Mouse (Mus musculus) layer of hippocampus, postnatal 14 days (tissue): ENCODE results near the gene Gpt2. TPM values are rescaled to one million over a fixed set of nuclear protein-coding genes. Genes with fewer than 3 reads are reported as not detected.
A peak's percentile ranks its signal among the peaks of the same experiment; 100 is the strongest.

Experiments used
- DNase-seq, 2 experiments: peaks; one replicate each; pipeline ENCODE4 v3.0.0; 2021 to 2022; ENCODE audit warnings: low spot score in 2 of 2, mixed read lengths in 1 of 2
- total RNA-seq, 2 experiments: library from RNA; stranded (reverse); gene quantifications; 2 replicates each; pipeline ENCODE4 v1.2.3; 2021

The Gpt2 gene
- total RNA-seq, 2 experiments from 2014 or later, result 80.5 to 82.4 TPM

DNA sequence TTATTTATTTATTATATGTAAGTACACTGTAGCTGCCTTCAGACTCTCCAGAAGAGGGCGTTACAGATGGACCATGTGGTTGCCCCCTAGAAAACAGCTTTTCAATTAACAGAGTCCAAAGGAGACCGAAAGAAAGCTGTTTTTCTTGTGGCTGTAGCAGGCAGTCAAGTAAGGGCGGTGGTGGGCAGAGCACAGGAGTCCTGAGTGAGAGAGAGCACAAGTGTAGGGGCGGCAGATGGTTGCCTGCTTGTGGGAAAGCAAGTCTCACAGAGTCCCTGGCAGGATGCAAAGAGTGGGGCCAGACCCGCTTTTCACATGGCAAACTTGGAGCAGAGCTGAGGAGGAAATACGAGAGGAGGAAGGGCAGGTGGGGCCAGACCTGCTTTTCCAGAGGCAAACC lies 9.9 kb upstream of the Gpt2 start:
- DNase-seq, result peak; percentile 35 to 52

DNA sequence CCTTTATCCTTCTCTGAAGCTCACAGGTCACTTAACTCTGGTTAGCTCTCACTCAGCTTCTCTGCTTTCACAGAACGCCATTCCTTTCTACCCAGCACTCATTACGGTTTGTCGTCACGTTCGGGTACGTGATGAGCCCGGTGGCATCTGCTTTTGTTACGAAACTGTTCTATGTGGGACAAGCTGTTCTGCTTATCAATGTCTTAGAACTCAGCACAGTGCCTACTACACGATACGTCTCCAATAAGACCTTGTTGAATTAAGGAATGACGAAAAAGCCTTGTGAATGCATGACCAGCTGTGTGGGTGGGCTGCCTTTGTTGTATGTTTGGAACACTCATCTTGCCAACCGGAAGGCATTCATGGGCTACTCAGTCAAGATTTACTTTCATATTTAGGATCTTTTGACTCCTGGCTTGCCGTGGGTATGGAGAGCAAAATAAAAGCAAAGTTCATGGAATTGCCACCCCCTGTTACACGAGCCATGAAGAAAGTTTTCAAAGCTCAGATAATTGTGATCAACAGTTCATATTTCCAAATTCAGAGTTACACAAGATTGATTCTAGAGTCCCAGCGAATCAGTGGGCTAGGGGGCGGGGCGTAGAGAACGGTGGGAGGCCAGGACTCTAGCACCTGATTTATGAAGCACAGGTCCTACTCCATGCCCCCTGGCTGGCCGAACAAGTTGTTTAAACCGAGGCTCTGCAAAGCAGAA lies 4.3 kb upstream of the Gpt2 start:
- DNase-seq, result peak in 1 of 2 experiments; percentile 35

DNA sequence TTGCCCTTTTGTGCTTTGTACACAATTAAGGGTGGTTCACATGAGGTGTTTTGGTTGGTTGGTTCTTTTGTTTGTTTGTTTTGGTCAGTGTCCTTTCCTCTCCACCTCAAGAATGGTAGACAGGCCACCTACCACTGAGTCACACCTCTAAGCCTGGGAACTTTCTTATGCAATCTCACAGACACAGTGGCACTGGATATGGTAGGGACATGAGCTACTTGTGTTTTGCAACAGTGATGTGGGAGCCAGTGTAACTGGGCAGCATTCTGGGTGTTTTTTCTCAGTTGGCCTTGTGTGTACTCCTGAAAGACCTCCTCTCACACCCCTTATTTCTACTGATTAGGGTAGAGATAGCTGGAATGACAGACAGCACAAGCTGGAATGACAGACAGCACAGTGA lies 3.7 kb upstream of the Gpt2 start:
- no peak for DNase-seq

DNA sequence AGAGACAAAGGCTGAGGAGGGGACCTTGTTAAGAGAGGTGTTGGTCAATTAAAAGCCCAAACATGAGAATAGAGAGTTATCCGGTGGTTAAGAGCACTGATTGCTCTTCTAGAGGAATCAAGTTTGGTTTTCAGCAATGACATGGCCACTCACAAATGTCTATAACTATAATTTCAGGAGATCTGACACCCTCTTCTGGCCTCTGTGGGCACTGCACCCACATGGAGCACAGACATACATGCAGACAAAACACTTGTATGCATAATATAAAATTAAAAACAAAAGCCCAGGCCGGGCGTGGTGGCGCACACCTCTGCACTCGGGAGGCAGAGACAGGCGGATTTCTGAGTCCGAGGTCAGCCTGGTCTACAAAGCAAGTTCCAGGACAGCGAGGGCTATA lies 2.8 kb upstream of the Gpt2 start:
- DNase-seq, result no peak

DNA sequence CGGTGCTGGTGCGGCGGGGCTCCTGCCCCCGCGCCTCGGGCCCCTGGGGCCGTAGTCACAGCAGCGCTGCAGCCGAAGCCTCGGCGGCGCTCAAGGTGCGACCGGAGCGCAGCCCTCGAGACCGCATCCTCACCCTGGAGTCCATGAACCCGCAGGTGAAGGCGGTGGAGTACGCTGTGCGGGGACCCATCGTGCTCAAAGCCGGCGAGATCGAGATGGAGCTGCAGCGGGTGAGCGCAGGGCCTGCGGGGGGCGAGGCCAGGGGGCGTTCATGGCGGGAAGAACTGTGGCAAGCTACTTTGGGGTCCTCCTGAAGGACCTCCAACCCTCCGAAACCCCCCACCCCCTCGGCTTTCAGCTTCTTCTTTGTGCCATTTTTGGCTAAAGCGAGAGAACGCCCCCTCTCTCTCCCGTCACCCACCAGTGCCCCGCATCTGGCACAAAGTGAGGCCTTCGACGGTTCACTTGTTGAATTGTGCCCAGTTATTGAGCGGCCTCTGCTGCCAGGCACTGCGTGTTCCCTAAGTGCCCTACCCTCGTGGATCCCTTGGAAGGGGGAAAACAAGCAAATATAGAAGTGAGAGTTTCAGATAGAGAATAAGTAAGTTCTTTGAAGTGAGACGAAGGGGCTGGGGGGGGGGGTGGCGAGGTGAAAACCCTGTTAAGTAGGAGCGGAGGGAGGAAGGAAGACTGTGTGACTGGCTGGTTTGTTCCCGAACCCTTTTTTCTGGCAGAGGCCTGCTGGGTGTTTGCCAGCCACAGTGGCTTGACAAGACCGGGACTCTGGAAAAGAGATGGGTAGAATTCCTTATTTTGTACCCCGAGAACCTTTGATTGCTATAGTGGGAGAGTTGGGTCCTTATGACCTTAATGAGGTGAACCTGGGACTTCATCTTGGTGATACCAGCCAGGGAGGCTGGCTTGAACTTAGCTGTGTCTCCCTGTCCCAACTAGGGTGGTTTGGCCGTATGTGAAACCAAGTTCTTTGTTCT lies 860 bp downstream of the Gpt2 start:
- peak; percentile 45 to 78 for DNase-seq

DNA sequence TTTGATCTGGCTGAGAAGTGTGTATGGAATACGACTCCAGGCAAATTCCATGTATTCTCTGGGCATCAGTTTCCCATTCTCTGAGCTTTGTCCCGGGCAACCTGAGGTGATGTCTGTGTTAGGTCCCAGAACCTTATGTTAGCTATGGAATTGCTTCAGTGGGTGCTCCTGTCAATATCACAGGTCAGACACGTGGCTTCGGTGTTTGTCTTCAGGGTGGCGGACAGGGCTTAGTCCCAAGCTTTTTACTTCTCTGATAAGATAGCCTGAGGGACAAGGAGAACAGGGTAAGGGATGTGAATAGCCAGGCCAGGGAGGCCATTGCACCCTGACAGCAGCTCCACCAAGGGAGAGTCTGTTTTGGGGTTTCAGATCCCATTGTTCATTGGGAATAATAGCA lies 3.7 kb downstream of the Gpt2 start:
- DNase-seq, result no peak

DNA sequence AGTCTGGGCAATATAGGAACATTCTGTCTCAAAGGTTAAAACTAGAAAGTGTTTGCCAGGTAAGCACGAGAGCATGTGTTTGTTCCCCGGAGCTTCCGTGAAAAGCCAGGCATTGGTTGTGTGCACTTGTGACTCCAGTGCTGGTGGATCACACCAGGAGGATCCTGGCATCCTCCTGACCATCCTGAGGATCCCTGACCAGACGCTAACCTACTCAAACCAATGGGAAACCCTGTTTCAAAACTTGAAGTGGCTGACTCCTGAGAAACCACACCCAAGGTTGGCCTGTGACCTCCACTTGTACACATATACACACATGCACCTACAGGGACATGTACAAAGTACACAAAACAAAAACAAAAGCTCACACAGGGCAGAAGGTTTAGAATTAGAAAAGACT lies 4.4 kb downstream of the Gpt2 start:
- DNase-seq, result no peak

DNA sequence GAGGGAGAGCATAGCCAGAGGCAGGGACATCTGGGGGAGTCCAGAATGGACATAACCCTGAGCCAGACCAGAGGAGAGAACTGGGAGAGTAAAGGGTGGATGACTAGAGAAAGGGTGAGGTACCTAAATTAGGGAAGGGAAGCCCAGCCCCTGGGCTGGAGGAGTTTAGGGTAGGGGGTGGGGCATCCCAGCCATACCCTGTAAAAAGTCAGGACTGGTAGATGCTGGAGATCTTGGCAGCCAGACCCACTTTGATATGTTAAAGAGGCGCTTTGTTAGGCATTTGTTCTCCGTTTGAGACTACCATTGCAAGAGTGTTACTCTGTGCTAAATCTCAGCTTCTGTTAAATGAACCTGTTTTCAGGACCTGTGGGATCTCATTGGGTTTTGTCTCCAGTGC lies 6.2 kb downstream of the Gpt2 start:
- DNase-seq, result no peak

DNA sequence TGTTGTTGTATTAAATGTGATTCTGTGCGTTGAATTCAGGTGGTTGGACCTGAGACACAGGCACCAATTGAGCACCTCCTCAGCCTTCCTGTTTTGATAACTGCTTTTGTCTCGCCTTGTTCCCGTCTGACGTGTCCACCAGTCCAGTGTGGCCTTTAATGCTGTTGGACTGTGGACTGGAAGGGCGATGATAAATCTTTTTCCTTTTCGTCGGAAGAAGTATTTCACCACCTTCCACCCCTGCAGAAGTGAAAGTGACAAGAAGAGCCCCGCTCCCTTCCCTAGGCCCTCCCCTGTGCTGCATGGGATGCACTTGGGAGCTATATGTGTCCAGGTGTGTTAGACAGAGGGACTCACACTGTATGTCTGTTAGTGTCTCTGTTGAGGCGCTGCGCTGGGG lies 8.1 kb downstream of the Gpt2 start:
- DNase-seq, result no peak

DNA sequence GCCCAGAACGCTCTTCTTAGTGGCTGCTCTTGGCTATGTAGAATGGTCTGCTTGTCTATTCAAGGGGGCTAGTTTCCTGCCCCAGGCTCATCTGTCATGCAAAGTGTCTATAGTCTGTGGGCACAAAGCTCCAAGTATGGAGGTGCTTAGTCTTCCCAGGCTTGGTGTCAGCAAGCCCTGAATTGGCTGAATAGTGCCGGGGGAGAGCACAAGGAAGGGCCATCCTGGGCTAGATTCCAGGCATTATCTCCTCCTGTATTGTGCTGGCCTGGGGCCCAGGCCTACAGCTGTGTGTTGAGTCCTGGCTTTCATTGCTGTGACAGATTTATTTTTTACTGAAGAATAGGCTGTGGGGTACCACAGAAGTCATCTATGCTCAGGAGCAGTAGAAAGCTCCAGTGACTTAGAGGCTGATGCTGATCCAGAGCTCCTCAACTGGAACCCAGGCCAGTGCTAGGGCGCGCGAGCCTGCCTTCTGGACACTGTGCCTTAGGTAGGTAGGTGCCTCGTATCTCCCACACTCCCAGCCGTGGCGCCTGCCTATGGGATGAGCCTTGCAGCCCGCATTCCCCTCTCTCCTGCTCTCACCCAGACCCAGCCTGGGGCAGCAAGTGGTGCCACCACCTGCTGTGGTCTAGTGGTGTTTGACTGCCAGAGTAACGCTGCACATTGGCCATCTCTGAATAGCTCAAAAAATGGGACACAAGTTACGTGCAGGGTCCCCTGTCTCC lies 8.7 kb downstream of the Gpt2 start:
- DNase-seq, result peak; percentile 29 to 65

DNA sequence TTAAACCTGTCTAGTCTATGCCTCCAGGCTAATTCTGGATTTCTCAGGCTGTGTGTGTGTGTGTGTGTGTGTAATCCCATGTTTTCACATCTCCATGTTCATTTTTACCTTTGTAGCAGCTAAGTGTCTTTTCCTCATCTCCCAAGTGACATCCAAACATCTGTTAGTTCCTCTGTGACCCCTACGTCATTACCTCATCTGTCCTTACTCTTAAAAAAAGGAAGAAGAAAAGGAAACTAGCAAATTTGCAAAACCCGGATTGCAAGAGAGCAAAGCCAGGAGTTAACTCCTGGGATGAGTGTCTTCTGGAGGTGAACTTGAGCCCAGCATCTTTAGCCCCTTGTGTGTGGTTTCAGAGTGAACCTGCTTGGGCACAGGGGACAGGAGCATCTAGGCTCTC lies 10.0 kb downstream of the Gpt2 start:
- no peak for DNase-seq

DNA sequence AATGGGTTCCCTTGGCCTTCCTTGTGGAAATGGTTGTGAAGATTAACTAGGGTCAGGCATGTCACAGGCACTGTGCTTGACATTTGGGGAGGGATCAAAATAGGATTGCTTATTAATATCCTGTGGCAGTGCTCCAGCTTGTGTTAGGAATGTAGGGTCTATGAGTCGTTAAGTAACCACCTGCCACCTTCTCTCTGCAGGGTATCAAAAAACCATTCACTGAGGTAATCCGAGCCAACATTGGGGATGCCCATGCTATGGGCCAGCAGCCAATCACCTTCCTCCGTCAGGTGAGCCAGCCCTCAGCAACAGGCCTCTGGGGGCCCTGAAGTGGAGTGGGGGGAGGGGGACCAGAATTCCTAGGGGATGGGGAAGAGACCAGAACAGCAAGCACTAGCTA lies 10.7 kb downstream of the Gpt2 start:
- no peak for DNase-seq

DNA sequence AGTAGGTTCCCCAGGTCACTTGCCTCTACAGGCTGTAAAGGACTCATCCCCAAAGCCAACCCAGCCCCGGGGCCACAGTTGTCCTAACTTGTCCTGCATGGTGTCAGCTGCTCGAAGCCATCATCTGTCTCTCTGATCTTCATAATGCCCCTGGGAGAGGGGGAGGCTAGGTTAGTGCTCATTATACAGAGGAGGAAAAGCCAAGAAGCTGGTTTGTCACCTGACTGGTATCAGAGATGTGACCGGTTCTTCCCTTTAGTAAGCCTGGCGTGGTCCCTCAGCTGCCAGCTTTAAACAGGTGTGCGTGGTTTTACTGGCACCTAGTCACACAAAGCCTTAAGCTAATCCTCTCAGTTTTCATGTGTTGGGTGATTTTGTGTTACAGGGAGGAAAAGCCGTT lies 12.3 kb downstream of the Gpt2 start:
- no peak for DNase-seq

DNA sequence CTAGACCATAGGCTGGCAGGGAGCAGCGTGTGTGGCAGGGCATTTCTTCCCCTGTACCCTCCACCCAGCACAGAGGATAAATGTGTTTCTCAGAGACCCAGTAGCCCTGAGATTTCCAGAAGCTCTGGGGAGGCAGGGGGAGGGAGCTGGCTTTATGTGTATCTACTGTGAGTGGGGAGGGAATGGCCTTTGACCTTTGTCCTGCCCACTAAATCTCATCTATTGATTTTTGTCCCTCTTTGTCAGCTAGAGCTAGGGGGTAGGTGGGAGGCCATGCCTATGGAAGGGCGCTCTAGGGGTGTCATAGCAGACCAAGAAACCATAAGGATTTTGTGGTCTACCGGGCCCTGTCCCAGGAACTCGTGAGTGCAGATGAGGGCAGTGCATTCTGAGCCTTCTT lies 14.2 kb downstream of the Gpt2 start:
- DNase-seq, result no peak

DNA sequence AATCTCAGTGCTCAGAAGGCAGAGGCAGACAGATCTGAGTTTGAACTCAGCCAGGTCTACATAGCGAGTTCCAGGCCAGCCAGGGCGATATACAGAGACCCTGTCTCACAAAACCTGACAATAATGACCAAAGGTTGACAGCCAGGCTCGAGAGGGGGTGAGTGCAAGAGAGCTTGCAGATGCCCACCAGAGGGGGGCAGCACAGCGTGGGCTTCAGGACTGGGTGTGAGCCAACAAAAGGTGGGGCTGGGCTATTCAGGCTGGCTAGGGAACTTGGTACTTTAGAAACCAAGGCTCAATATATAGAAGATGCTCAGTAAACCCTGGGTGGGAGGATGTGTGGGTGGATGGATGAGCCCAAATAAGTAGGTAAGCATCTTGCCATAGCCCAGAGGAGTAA lies 16.3 kb downstream of the Gpt2 start:
- no peak for DNase-seq

DNA sequence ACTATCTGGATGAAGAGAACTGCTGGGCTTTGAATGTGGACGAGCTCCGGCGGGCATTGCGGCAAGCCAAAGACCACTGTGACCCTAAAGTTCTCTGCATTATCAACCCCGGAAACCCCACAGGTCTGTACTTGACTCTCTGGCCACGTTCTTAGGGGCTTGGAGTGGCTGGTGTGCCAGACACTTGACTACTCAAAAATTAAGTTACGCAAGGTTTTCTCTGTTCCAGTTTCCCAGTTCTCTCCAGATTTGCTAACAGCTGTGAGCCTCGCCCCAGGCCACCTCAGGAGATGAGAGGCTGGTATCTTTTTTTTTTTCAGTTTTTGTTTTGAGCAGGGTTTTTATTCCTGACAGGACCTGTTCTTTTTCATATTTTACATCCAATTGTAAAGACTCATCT lies 19.9 kb downstream of the Gpt2 start:
- no peak for DNase-seq

DNA sequence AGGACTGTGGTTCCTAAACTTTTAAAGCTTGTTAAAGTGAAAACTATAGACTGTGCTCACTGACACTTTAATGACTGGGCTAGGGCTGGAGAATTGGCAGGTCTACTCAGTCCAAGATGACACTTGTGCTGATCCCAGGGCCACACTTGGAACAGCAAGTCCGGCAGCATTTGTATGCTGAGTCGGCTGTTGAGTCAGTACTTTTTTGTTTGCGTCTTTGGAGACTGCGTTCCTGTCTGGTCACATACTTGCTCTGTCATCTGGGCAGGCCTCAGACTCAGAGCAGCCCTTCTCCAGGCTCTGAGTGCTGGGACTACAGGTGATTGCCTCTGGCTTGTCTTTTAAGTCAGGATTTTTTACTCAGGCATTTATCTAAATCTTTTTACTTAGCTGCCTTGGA lies 20.9 kb downstream of the Gpt2 start:
- DNase-seq, result no peak

DNA sequence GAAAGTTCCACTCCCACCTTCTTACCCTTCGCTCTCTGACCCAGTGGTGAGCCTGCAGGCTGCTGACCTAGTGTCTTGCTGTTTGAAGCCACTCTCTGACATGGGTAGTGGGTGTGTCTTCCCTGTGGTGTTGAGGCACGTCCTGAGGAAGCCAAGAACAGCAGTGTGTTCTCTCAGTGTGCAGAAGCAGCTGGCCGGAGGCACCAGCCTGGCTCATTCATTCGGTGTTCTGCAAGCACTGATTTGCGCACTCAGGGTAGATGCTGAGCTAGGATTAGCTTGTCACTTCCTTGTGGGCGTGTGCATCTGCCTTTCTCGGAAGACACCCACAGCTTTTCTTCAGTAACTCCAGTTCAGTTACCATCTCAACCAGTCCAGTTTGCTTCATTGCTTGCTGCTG lies 23.0 kb downstream of the Gpt2 start:
- DNase-seq, result peak; percentile 18 to 65

DNA sequence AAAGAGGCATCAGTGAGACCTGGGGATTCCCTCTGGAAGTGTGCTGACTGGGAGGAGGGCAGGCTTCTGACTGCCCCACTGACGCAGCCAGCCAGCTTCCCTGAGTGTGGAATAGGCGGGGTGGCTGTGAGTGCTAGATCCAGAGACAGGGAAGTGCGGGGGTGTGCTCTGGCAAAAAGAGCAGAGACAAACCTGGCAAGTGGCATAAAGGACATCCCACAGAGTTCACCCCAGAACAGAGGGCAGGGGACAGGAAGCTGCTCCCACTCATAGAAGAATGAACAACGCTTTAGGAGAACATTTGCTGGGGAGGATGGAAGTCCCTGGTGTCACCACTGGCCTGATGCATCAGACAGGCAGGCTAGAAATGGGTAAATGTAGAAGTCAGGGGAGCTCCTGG lies 25.0 kb downstream of the Gpt2 start:
- no peak for DNase-seq

DNA sequence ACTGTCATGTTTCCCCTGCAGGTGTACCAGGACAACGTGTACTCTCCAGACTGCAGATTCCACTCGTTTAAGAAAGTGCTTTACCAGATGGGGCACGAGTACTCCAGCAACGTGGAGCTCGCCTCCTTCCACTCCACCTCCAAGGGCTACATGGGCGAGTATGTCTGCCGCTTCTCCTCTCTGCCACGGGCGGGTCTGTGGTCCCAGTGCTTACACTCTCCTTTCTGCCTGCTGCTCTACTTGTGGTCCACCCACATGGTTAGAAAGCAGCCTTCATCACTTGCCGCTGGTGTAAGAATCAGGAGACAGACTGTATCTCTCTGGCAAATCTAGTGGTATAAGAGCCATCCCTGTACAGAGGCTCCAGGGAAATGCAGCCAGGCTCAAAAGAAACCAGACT lies 25.6 kb downstream of the Gpt2 start:
- no peak for DNase-seq

DNA sequence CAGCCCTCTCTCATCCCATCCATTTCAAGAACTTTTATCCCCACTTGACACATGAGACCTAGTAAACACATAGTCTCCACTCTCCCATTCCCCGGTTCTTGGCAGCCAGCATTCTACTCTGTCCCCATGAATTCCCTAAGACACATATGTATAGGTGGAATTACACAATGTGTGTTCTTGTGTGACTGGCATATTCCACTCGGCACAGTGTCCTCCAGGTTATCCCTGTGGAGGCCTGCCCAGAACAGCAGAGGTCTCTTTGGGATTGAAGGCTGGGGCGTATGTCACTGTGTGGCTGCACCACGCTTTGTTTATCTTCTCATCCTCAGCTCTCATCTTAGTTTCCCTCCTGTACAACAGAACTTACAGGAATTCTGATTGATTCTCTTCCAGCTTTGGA lies 28.2 kb downstream of the Gpt2 start:
- no peak for DNase-seq

DNA sequence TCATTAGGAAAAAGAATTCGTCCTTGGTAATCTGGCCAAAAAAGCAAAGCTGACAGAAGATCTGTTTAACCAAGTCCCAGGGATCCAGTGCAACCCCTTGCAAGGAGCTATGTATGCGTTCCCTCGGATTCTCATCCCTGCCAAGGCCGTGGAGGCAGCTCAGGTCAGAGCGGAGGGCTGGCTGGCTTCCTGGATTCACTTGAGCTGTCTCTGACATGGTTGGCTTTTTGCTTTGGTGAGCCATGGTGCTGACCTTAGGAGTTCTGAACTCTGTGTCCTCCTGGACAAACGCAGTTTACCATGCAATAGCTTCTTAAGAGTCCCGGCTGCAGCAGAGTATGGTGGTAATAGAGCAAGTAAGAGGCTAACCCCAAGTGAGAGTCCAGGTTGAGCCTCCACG lies 29.0 kb downstream of the Gpt2 start:
- DNase-seq, result no peak
